Mouse (Mus musculus) left cerebral cortex, adult 18-20 months (tissue): ENCODE results near the gene Ywhag. TPM values are rescaled to one million over a fixed set of nuclear protein-coding genes. Genes with fewer than 3 reads are reported as not detected.

ENCODE experiments used
- DNase-seq, 2 experiments: peaks; one replicate each; pipeline ENCODE4 v3.0.0; 2021 to 2022; ENCODE audit warnings: low spot score in 2 of 2, mixed read lengths in 1 of 2
- total RNA-seq, 2 experiments: library from RNA; stranded (reverse); gene quantifications; 2 replicates each; pipeline ENCODE4 v1.2.3; 2021

Ywhag gene
- total RNA-seq, 2 experiments from 2014 or later: 1,157 to 1,215 TPM

GRCm38 (mm10) chr5:135952830-135953229 lies 18.4 kb upstream of the Ywhag start:
- no peak for DNase-seq

GRCm38 (mm10) chr5:135951660-135952059 lies 17.2 kb upstream of the Ywhag start:
- no peak for DNase-seq

GRCm38 (mm10) chr5:135950710-135951412 lies 16.4 kb upstream of the Ywhag start:
- peak in 1 of 2 experiments; percentile 34 for DNase-seq

- DNase-seq: no peak
Observed at GRCm38 (mm10) chr5:135946621-135947020, 12.2 kb upstream of the Ywhag start.

- no peak for DNase-seq
Observed at GRCm38 (mm10) chr5:135945916-135946408, 11.5 kb upstream of the Ywhag start.

GRCm38 (mm10) chr5:135942710-135943109 lies 8.3 kb upstream of the Ywhag start:
- DNase-seq: no peak

GRCm38 (mm10) chr5:135940587-135940986 lies 6.2 kb upstream of the Ywhag start:
- DNase-seq: no peak

GRCm38 (mm10) chr5:135935641-135936190 lies 1.3 kb upstream of the Ywhag start:
- no peak for DNase-seq

- no peak for DNase-seq
Observed at GRCm38 (mm10) chr5:135935176-135935523, 734 bp upstream of the Ywhag start.

GRCm38 (mm10) chr5:135933900-135934441 lies 445 bp downstream of the Ywhag start:
- peak; percentile 65 to 77 for DNase-seq

GRCm38 (mm10) chr5:135933222-135933899 lies 1.1 kb downstream of the Ywhag start:
- DNase-seq: no peak

- DNase-seq: no peak
Observed at GRCm38 (mm10) chr5:135932359-135932758, 2.1 kb downstream of the Ywhag start.

- DNase-seq: peak; percentile 50 to 63
Observed at GRCm38 (mm10) chr5:135931526-135931925, 2.9 kb downstream of the Ywhag start.

- DNase-seq: no peak
Observed at GRCm38 (mm10) chr5:135929685-135930424, 4.6 kb downstream of the Ywhag start.

- DNase-seq: no peak
Observed at GRCm38 (mm10) chr5:135923901-135924300, 10.5 kb downstream of the Ywhag start.

- no peak for DNase-seq
Observed at GRCm38 (mm10) chr5:135919902-135920301, 14.5 kb downstream of the Ywhag start.

- DNase-seq: no peak
Observed at GRCm38 (mm10) chr5:135918593-135918992, 15.8 kb downstream of the Ywhag start.

GRCm38 (mm10) chr5:135918059-135918437 lies 16.4 kb downstream of the Ywhag start:
- no peak for DNase-seq

- no peak for DNase-seq
Observed at GRCm38 (mm10) chr5:135917327-135918058, 16.9 kb downstream of the Ywhag start.

- no peak for DNase-seq
Observed at GRCm38 (mm10) chr5:135916601-135917000, 17.8 kb downstream of the Ywhag start.
